ENCODE assay signal across 10 mouse cellular contexts in genomic region chr11:115176399-115177190, GRCm38 (mm10). TPM values are rescaled to one million over a fixed set of nuclear protein-coding genes. Genes with fewer than 3 reads are reported as not detected.
DNase-seq lines count a peak whose midpoint lies in the region; ATAC-seq and TF ChIP-seq lines count a peak whose summit lies in the region.
"Had no signal": no experiment of that assay in that cellular context is flagged by ENCODE, and none has a peak within 500 bp of the region (broad histone marks: within the 10 kb centered on the region; RNA-seq: fewer than 3 reads in every experiment).

No protein-coding gene starts in this region.

- no peak for TF ChIP-seq CTCF in left cerebral cortex, adult 2 months (IDR thresholded peaks at IDR 0.05)

- peaks cover 11% of the 10 kb centered on the region for H3K36me3 ChIP-seq in heart, embryonic 10.5 days
- no peaks in the 10 kb centered on the region for H3K36me3 ChIP-seq in embryonic facial prominence, embryonic 11.5 days (replicated peaks; ENCODE audit: control insufficient read depth, insufficient read depth, low read depth, low read length)
- no peaks in the 10 kb centered on the region for H3K36me3 ChIP-seq in hindbrain, embryonic 12.5 days
- peaks cover 29% of the 10 kb centered on the region for H3K36me3 ChIP-seq in liver, embryonic 13.5 days

- 0 out of 2 replicates have a peak overlapping the region, but pooled peaks have one; percentile 33 for H3K27ac ChIP-seq in heart, embryonic 10.5 days
- 0 out of 2 replicates have a peak overlapping the region, but pooled peaks have one; percentile 36 for H3K27ac ChIP-seq in embryonic facial prominence, embryonic 11.5 days (replicated peaks; ENCODE audit: low read depth, low read length)
- peak overlapping the region; percentile 44 for H3K27ac ChIP-seq in hindbrain, embryonic 12.5 days
- H3K27ac ChIP-seq in liver, embryonic 13.5 days = peak overlapping the region; percentile 63
- no peak overlapping the region for H3K27ac ChIP-seq in left cerebral cortex, adult 2 months

- H3K27me3 ChIP-seq in heart, embryonic 10.5 days (ENCODE audit: insufficient read depth, poor library complexity, severe bottlenecking) = peaks cover 56% of the 10 kb centered on the region
- peaks cover 7% of the 10 kb centered on the region; the same call in 1 of the 2 replicates for H3K27me3 ChIP-seq in embryonic facial prominence, embryonic 11.5 days (ENCODE audit: control insufficient read depth, insufficient read depth, low read length)
- peaks cover 32% of the 10 kb centered on the region for H3K27me3 ChIP-seq in hindbrain, embryonic 12.5 days
- H3K27me3 ChIP-seq in liver, embryonic 13.5 days = no peaks in the 10 kb centered on the region

- 69% methylated on average over 24 of the region's 24 CpGs for WGBS in heart, embryonic 10.5 days
- 53% methylated on average over 24 of the region's 24 CpGs for WGBS in embryonic facial prominence, embryonic 11.5 days
- WGBS in hindbrain, embryonic 12.5 days = 62% methylated on average over 24 of the region's 24 CpGs
- 79% methylated on average over 24 of the region's 24 CpGs for WGBS in liver, embryonic 13.5 days (ENCODE audit: insufficient replicate concordance)

- intact Hi-C loops in left cerebral cortex, adult 2 months (cut with DNase I) = no loop called here

- no peak overlapping the region for H3K9ac ChIP-seq in embryonic facial prominence, embryonic 11.5 days (replicated peaks; ENCODE audit: low read length)
- H3K9ac ChIP-seq in hindbrain, embryonic 12.5 days = 0 out of 2 replicates have a peak overlapping the region, but pooled peaks have one; percentile 20
- H3K9ac ChIP-seq in liver, embryonic 13.5 days = no peak overlapping the region

- peaks cover 71% of the 10 kb centered on the region for H3K4me1 ChIP-seq in heart, embryonic 10.5 days
- peaks cover 17% of the 10 kb centered on the region for H3K4me1 ChIP-seq in embryonic facial prominence, embryonic 11.5 days (ENCODE audit: control insufficient read depth, insufficient read depth, low read length)
- H3K4me1 ChIP-seq in hindbrain, embryonic 12.5 days = peaks cover 60% of the 10 kb centered on the region
- peaks cover 71% of the 10 kb centered on the region for H3K4me1 ChIP-seq in liver, embryonic 13.5 days (replicated peaks)

- no peaks in the 10 kb centered on the region for H3K9me3 ChIP-seq in heart, embryonic 10.5 days
- no peaks in the 10 kb centered on the region for H3K9me3 ChIP-seq in embryonic facial prominence, embryonic 11.5 days (replicated peaks; ENCODE audit: control insufficient read depth, low read length)
- H3K9me3 ChIP-seq in hindbrain, embryonic 12.5 days (replicated peaks) = no peaks in the 10 kb centered on the region
- no peaks in the 10 kb centered on the region for H3K9me3 ChIP-seq in liver, embryonic 13.5 days (replicated peaks)

- DNase-seq in heart, embryonic 10.5 days (ENCODE audit: low spot score) = no peak
- DNase-seq in heart, postnatal 4 days = no peak
- peak; percentile 62 for DNase-seq in embryonic facial prominence, embryonic 11.5 days (ENCODE audit: low spot score)
- no peak for DNase-seq in liver, embryonic 13.5 days
- no peak for DNase-seq in thymus, postnatal 4 days
- DNase-seq in cerebellum, adult 18-20 months = no peak
- no peak for DNase-seq in left cerebral cortex, adult 2 months (ENCODE audit: extremely low spot score in 1 of 2, low spot score in 2 of 2)
- DNase-seq: cerebellum, adult 2 months; thymus, postnatal 14 days had no signal

- H3K4me2 ChIP-seq in embryonic facial prominence, embryonic 11.5 days (ENCODE audit: low read depth, low read length) = no peak overlapping the region
- 0 out of 2 replicates have a peak overlapping the region, but pooled peaks have one; percentile 6 for H3K4me2 ChIP-seq in hindbrain, embryonic 12.5 days (replicated peaks)
- peak overlapping the region; percentile 26; the same call in 1 of the 2 replicates for H3K4me2 ChIP-seq in liver, embryonic 13.5 days

- ATAC-seq in embryonic facial prominence, embryonic 11.5 days (replicated peaks; ENCODE audit: insufficient number of reproducible peaks, low FRiP score, low TSS enrichment, low read depth) = no peak
- no peak for ATAC-seq in hindbrain, embryonic 12.5 days (ENCODE audit: low FRiP score)
- ATAC-seq in liver, embryonic 13.5 days (ENCODE audit: low read depth) = no peak

- H3K4me3 ChIP-seq in heart, embryonic 10.5 days = no peak overlapping the region
- no peak overlapping the region for H3K4me3 ChIP-seq in embryonic facial prominence, embryonic 11.5 days (ENCODE audit: low read depth, low read length)
- H3K4me3 ChIP-seq in hindbrain, embryonic 12.5 days = no peak overlapping the region
- no peak overlapping the region for H3K4me3 ChIP-seq in liver, embryonic 13.5 days (replicated peaks)
- no peak overlapping the region for H3K4me3 ChIP-seq in left cerebral cortex, adult 2 months

RNA-seq across cellular contexts. Expression of gene Tmem104, which starts 10.7 kb away (rescaled TPM):
- 9.6 TPM in 2 replicates for polyA plus RNA-seq in heart, embryonic 10.5 days (2016; fragmentation: Nextera tagmentation; extraction: Ambion mirVana)
- 1 to 10 TPM; 5.2 to 9.3 TPM for total RNA-seq in heart, postnatal 4 days (2021)
- 6.9 and 7.7 TPM in 2 replicates for polyA plus RNA-seq in embryonic facial prominence, embryonic 11.5 days (2014; fragmentation: Nextera tagmentation; extraction: Ambion mirVana)
- polyA plus RNA-seq in hindbrain, embryonic 12.5 days (2016; fragmentation: Nextera tagmentation; extraction: Ambion mirVana) = 9.0 and 10.4 TPM in 2 replicates
- 5.1 and 6.8 TPM in 2 replicates for polyA plus RNA-seq in liver, embryonic 13.5 days (2015; fragmentation: Nextera tagmentation; extraction: Ambion mirVana)
- total RNA-seq in left cerebral cortex, adult 2 months (2021) = 10 to 100 TPM; 16.2 to 16.8 TPM

RNA-seq across cellular contexts. Expression of gene Nat9, which starts 11.1 kb away (rescaled TPM):
- polyA plus RNA-seq in heart, embryonic 10.5 days (2016; fragmentation: Nextera tagmentation; extraction: Ambion mirVana) = 15.8 and 17.0 TPM in 2 replicates
- total RNA-seq in heart, postnatal 4 days (2021) = 10 to 100 TPM; 11.9 to 12.0 TPM
- polyA plus RNA-seq in embryonic facial prominence, embryonic 11.5 days (2014; fragmentation: Nextera tagmentation; extraction: Ambion mirVana) = 15.5 and 19.5 TPM in 2 replicates
- 19.1 and 21.1 TPM in 2 replicates for polyA plus RNA-seq in hindbrain, embryonic 12.5 days (2016; fragmentation: Nextera tagmentation; extraction: Ambion mirVana)
- 11.9 and 13.3 TPM in 2 replicates for polyA plus RNA-seq in liver, embryonic 13.5 days (2015; fragmentation: Nextera tagmentation; extraction: Ambion mirVana)
- 10 to 100 TPM; 23.1 to 25.6 TPM for total RNA-seq in left cerebral cortex, adult 2 months (2021)

RNA-seq across cellular contexts. Expression of gene Slc9a3r1, which starts 13.5 kb away (rescaled TPM):
- polyA plus RNA-seq in heart, embryonic 10.5 days (2016; fragmentation: Nextera tagmentation; extraction: Ambion mirVana) = 29.5 and 74.6 TPM in 2 replicates
- 10 to 100 TPM; 13.9 to 15.3 TPM for total RNA-seq in heart, postnatal 4 days (2021)
- 31.3 and 36.0 TPM in 2 replicates for polyA plus RNA-seq in embryonic facial prominence, embryonic 11.5 days (2014; fragmentation: Nextera tagmentation; extraction: Ambion mirVana)
- 35.7 and 42.3 TPM in 2 replicates for polyA plus RNA-seq in hindbrain, embryonic 12.5 days (2016; fragmentation: Nextera tagmentation; extraction: Ambion mirVana)
- polyA plus RNA-seq in liver, embryonic 13.5 days (2015; fragmentation: Nextera tagmentation; extraction: Ambion mirVana) = 59.8 and 69.9 TPM in 2 replicates
- total RNA-seq in left cerebral cortex, adult 2 months (2021) = 10 to 100 TPM; 68.8 to 75.2 TPM

RNA-seq across cellular contexts. Expression of gene Cd300lf, which starts 42.8 kb away (rescaled TPM):
- 0.08 and 0.27 TPM in 2 replicates for polyA plus RNA-seq in heart, embryonic 10.5 days (2016; fragmentation: Nextera tagmentation; extraction: Ambion mirVana)
- under 1 TPM; 0.31 to 0.52 TPM for total RNA-seq in heart, postnatal 4 days (2021)
- polyA plus RNA-seq in embryonic facial prominence, embryonic 11.5 days (2014; fragmentation: Nextera tagmentation; extraction: Ambion mirVana) = not detected in 2 replicates
- polyA plus RNA-seq in hindbrain, embryonic 12.5 days (2016; fragmentation: Nextera tagmentation; extraction: Ambion mirVana) = 0.27 TPM in 1 of 2 replicates, not detected in the other
- 0.97 TPM in 2 replicates for polyA plus RNA-seq in liver, embryonic 13.5 days (2015; fragmentation: Nextera tagmentation; extraction: Ambion mirVana)
- under 1 TPM in 1 of 2 experiments, not detected in 1; 0.58 TPM for total RNA-seq in left cerebral cortex, adult 2 months (2021)
